Mouse (Mus musculus): Measurements from ENCODE around the gene Sox10. TPM values are rescaled to one million over a fixed set of nuclear protein-coding genes. Genes with fewer than 3 reads are reported as not detected.
A peak's percentile ranks its signal among the peaks of the same experiment; 100 is the strongest.

The Sox10 gene
- polyA plus RNA-seq, 1 experiment from 2014 or later, result 5.2 TPM

DNA sequence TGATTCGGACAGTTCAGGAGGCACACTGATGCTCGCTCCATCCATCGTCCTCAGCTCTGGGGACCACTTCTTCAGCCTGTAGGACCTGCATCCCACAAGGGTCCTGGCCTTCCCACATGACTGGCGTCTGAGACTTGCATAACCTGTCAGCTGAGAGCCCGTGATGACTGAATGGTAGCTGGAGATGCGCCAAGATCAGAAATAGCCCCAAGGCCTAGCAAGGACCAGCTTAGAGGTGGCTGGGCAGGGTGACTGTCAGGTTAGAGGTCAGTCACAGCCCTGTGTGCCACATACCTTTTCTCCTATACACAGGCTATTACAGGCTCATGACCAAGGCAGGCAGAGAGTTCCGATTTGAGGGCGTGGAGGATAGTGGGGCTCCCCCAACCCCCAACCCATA lies 30.5 kb upstream of the Sox10 start:
- no peak overlapping the region for H3K4me3 ChIP-seq (ENCODE audit: low read length)
- no peak overlapping the region for H3K27ac ChIP-seq (ENCODE audit: low read length)
- H3K36me3 ChIP-seq (ENCODE audit: control insufficient read depth, insufficient read depth, low read length), result no peaks in the 10 kb centered on the region
- H3K9me3 ChIP-seq (ENCODE audit: control insufficient read depth, low read length), result no peaks in the 10 kb centered on the region
- no peaks in the 10 kb centered on the region for H3K27me3 ChIP-seq (replicated peaks; ENCODE audit: control insufficient read depth, insufficient read depth, low read length)
- no peak for ATAC-seq
- no peak overlapping the region for H3K4me2 ChIP-seq (ENCODE audit: low read depth, low read length)
- H3K9ac ChIP-seq (ENCODE audit: low read depth, low read length), result no peak overlapping the region
- 84% methylated on average over 8 of the region's 8 CpGs for WGBS
- no peaks in the 10 kb centered on the region for H3K4me1 ChIP-seq (ENCODE audit: control insufficient read depth, insufficient read depth, low read length)

DNA sequence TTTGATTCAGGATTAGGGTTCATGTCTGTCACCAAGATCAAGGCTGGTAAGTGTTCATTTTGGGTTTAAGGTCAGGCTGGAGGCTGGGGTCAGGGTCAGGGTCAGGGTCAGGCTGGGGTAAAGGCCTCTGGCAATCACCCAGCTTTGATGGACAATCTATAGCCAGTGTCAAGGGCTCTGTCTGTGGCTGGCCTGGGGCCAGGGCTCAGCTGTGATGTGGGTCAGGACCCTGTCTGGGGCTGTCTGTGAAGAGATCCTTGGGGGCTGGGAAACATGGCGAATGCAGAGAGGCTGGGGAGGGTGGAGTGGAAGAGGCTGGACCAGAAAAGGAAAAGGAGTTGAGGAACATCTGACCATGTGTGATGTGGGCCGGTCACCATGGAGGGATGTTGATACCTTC lies 29.9 kb upstream of the Sox10 start:
- Histone ChIP-seq H3K4me2 (ENCODE audit: low read depth, low read length) (no peak overlapping the region), H3K36me3 (ENCODE audit: control insufficient read depth, insufficient read depth, low read length) (no peaks in the 10 kb centered on the region), H3K27me3 (replicated peaks; ENCODE audit: control insufficient read depth, insufficient read depth, low read length) (no peaks in the 10 kb centered on the region), H3K9me3 (ENCODE audit: control insufficient read depth, low read length) (no peaks in the 10 kb centered on the region), H3K27ac (ENCODE audit: low read length) (no peak overlapping the region), H3K9ac (ENCODE audit: low read depth, low read length) (no peak overlapping the region), H3K4me3 (ENCODE audit: low read length) (no peak overlapping the region), H3K4me1 (ENCODE audit: control insufficient read depth, insufficient read depth, low read length) (no peaks in the 10 kb centered on the region)
- ATAC-seq, result no peak
- WGBS, result 83% methylated on average over 2 of the region's 2 CpGs

- Histone ChIP-seq H3K4me1 (ENCODE audit: control insufficient read depth, insufficient read depth, low read length) (no peaks in the 10 kb centered on the region), H3K27me3 (replicated peaks; ENCODE audit: control insufficient read depth, insufficient read depth, low read length) (no peaks in the 10 kb centered on the region), H3K9ac (ENCODE audit: low read depth, low read length) (no peak overlapping the region), H3K36me3 (ENCODE audit: control insufficient read depth, insufficient read depth, low read length) (no peaks in the 10 kb centered on the region), H3K4me2 (ENCODE audit: low read depth, low read length) (no peak overlapping the region), H3K9me3 (ENCODE audit: control insufficient read depth, low read length) (no peaks in the 10 kb centered on the region), H3K4me3 (ENCODE audit: low read length) (no peak overlapping the region), H3K27ac (ENCODE audit: low read length) (no peak overlapping the region)
- ATAC-seq, result no peak
- WGBS, result 76% methylated on average over 9 of the region's 9 CpGs
These were observed 29.0 kb upstream of the Sox10 start for GRCm38 (mm10) chr15:79194048-79194447.

DNA sequence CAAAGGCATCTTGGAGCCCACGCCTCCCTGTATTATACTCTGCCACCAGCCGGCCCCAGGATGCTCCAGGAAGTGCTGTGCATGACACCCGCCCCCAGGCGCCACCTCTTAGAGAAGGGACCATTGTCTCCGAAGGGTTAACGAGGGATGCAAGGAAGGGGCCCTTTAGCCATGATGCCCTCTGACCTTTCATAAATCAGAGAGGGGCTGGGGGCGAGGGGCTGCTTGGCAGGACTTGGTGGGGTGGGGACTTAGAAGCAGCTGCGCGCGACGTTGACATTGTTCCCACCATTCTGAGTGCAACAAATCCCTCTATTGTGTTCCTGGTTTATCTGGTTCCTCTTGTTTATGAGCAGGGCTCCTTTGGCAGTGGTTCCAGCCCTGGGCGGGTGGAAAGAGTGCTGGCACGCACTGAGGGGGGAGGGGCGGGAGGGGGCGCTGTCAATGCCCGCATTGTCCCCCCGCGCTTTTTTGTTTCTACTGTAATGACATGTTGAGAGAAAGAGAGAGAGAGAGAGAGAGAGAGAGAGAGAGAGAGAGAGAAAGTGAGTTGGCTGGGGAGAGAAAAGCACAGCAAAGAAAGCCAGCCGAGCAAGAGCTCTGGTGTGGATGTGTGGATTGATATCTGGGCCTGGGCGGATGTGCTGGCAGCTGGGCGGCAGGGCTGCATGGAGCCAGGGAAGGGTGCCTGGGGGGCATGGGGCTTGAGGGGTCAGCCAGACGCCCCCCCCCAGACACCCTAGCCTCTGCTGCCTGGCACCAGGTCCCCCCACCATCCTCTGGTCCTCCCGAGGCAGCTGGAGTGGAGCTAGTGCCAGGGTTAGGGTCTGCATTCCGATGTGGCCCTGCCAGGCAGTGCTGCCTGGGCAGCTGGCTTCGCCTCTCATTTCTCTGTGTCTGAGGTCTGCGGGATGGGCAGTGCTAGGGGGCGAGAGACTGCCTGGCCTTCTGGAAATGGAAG lies 28.1 kb upstream of the Sox10 start:
- 36% methylated on average over 27 of the region's 27 CpGs for WGBS
- peak; percentile 68 for ATAC-seq
- H3K9ac ChIP-seq (ENCODE audit: low read depth, low read length), result no peak overlapping the region; the same call in 1 of the 2 replicates
- no peaks in the 10 kb centered on the region for H3K27me3 ChIP-seq (replicated peaks; ENCODE audit: control insufficient read depth, insufficient read depth, low read length)
- H3K4me2 ChIP-seq (ENCODE audit: low read depth, low read length), result peak overlapping the region; percentile 13; the same call in 1 of the 2 replicates
- no peaks in the 10 kb centered on the region for H3K9me3 ChIP-seq (ENCODE audit: control insufficient read depth, low read length)
- H3K4me1 ChIP-seq (ENCODE audit: control insufficient read depth, insufficient read depth, low read length), result no peaks in the 10 kb centered on the region
- no peak overlapping the region for H3K4me3 ChIP-seq (ENCODE audit: low read length)
- no peaks in the 10 kb centered on the region for H3K36me3 ChIP-seq (ENCODE audit: control insufficient read depth, insufficient read depth, low read length)
- H3K27ac ChIP-seq (ENCODE audit: low read length), result no peak overlapping the region

GRCm38 (mm10) chr15:79192450-79192849 lies 27.4 kb upstream of the Sox10 start:
- Histone ChIP-seq H3K4me1 (ENCODE audit: control insufficient read depth, insufficient read depth, low read length) (no peaks in the 10 kb centered on the region), H3K9ac (ENCODE audit: low read depth, low read length) (no peak overlapping the region), H3K4me3 (ENCODE audit: low read length) (no peak overlapping the region), H3K36me3 (ENCODE audit: control insufficient read depth, insufficient read depth, low read length) (no peaks in the 10 kb centered on the region), H3K27me3 (replicated peaks; ENCODE audit: control insufficient read depth, insufficient read depth, low read length) (no peaks in the 10 kb centered on the region), H3K27ac (ENCODE audit: low read length) (no peak overlapping the region), H3K4me2 (ENCODE audit: low read depth, low read length) (no peak overlapping the region), H3K9me3 (ENCODE audit: control insufficient read depth, low read length) (no peaks in the 10 kb centered on the region)
- no peak for ATAC-seq
- WGBS, result 86% methylated on average over 6 of the region's 6 CpGs

DNA sequence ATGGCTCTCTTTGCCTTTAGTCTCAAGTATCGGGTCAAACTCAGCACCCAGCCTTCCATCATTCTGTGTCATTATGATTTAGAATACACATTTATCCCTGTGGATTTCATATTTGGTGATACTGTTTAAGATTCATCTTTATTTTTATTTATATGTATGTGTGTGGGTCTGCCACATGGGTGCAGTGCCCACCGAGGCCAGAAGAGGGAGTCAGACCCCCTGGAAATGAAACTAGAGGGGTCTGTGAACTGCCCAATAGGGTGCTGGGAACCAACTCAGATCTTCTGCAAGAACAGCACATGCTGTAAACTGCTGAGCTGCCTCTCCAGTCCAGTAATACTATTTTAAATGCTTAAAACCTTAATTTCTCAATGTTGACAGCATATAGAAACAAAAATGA lies 26.4 kb upstream of the Sox10 start:
- no peaks in the 10 kb centered on the region for H3K36me3 ChIP-seq (ENCODE audit: control insufficient read depth, insufficient read depth, low read length)
- H3K4me3 ChIP-seq (ENCODE audit: low read length), result no peak overlapping the region
- H3K9ac ChIP-seq (ENCODE audit: low read depth, low read length), result no peak overlapping the region
- no peaks in the 10 kb centered on the region for H3K4me1 ChIP-seq (ENCODE audit: control insufficient read depth, insufficient read depth, low read length)
- H3K4me2 ChIP-seq (ENCODE audit: low read depth, low read length), result no peak overlapping the region
- no peaks in the 10 kb centered on the region for H3K9me3 ChIP-seq (ENCODE audit: control insufficient read depth, low read length)
- no peak overlapping the region for H3K27ac ChIP-seq (ENCODE audit: low read length)
- no peaks in the 10 kb centered on the region for H3K27me3 ChIP-seq (replicated peaks; ENCODE audit: control insufficient read depth, insufficient read depth, low read length)
- WGBS, result 91% methylated on average over 2 of the region's 2 CpGs
- no peak for ATAC-seq

- ATAC-seq, result no peak
- no peak overlapping the region for H3K27ac ChIP-seq (ENCODE audit: low read length)
- no peaks in the 10 kb centered on the region for H3K9me3 ChIP-seq (ENCODE audit: control insufficient read depth, low read length)
- no peak overlapping the region for H3K4me3 ChIP-seq (ENCODE audit: low read length)
- no peaks in the 10 kb centered on the region for H3K36me3 ChIP-seq (ENCODE audit: control insufficient read depth, insufficient read depth, low read length)
- no peak overlapping the region for H3K4me2 ChIP-seq (ENCODE audit: low read depth, low read length)
- WGBS, result 86% methylated on average over 8 of the region's 8 CpGs
- H3K27me3 ChIP-seq (replicated peaks; ENCODE audit: control insufficient read depth, insufficient read depth, low read length), result no peaks in the 10 kb centered on the region
- H3K4me1 ChIP-seq (ENCODE audit: control insufficient read depth, insufficient read depth, low read length), result no peaks in the 10 kb centered on the region
- no peak overlapping the region for H3K9ac ChIP-seq (ENCODE audit: low read depth, low read length)
These were observed 22.8 kb upstream of the Sox10 start for GRCm38 (mm10) chr15:79187819-79188218.

GRCm38 (mm10) chr15:79185213-79185612 lies 20.2 kb upstream of the Sox10 start:
- H3K4me1 ChIP-seq (ENCODE audit: control insufficient read depth, insufficient read depth, low read length), result no peaks in the 10 kb centered on the region
- no peaks in the 10 kb centered on the region for H3K27me3 ChIP-seq (replicated peaks; ENCODE audit: control insufficient read depth, insufficient read depth, low read length)
- WGBS, result 55% methylated on average over 10 of the region's 10 CpGs
- H3K9me3 ChIP-seq (ENCODE audit: control insufficient read depth, low read length), result no peaks in the 10 kb centered on the region
- no peak overlapping the region for H3K4me2 ChIP-seq (ENCODE audit: low read depth, low read length)
- H3K4me3 ChIP-seq (ENCODE audit: low read length), result no peak overlapping the region
- ATAC-seq, result no peak
- no peak overlapping the region for H3K27ac ChIP-seq (ENCODE audit: low read length)
- no peak overlapping the region for H3K9ac ChIP-seq (ENCODE audit: low read depth, low read length)
- no peaks in the 10 kb centered on the region for H3K36me3 ChIP-seq (ENCODE audit: control insufficient read depth, insufficient read depth, low read length)

DNA sequence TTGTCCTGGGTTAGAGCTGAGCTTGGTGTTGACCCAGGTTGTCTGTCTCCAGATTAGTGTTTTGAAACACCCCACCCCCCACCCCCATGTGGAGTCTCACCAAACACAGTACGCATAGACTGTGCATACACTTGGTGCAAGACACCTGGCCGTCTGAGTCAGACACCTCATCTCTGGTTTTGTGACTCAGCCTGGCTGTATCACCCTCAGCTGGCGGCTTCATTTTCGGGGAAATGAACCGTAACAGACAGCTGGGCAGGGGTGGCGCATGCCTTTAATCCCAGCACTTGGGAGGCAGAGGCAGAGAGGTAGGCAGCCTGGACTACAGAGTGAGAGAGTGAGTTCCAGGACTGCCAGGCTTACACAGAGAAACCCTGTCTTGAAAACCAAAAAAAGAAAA lies 11.9 kb upstream of the Sox10 start:
- 68% methylated on average over 6 of the region's 6 CpGs for WGBS
- H3K4me1 ChIP-seq (ENCODE audit: control insufficient read depth, insufficient read depth, low read length), result no peaks in the 10 kb centered on the region
- H3K4me2 ChIP-seq (ENCODE audit: low read depth, low read length), result no peak overlapping the region
- H3K27me3 ChIP-seq (replicated peaks; ENCODE audit: control insufficient read depth, insufficient read depth, low read length), result no peaks in the 10 kb centered on the region
- H3K27ac ChIP-seq (ENCODE audit: low read length), result no peak overlapping the region
- H3K9ac ChIP-seq (ENCODE audit: low read depth, low read length), result no peak overlapping the region
- ATAC-seq, result no peak
- H3K36me3 ChIP-seq (ENCODE audit: control insufficient read depth, insufficient read depth, low read length), result no peaks in the 10 kb centered on the region
- no peak overlapping the region for H3K4me3 ChIP-seq (ENCODE audit: low read length)
- no peaks in the 10 kb centered on the region for H3K9me3 ChIP-seq (ENCODE audit: control insufficient read depth, low read length)
